Mouse (Mus musculus) ES-E14 (cell line): ENCODE data around the gene Kmt2a. TPM values are rescaled to one million over a fixed set of nuclear protein-coding genes. Genes with fewer than 3 reads are reported as not detected.

Source experiments
- DNase-seq: peaks from one replicate; pipeline ENCODE4 v3.0.0-alpha.2; 2013; ENCODE audit warnings: low read depth, low spot score
- H3K27ac ChIP-seq: 2 replicates; pipeline ENCODE4 v1.5.1; 2012; ENCODE audit warnings: low read depth, mild to moderate bottlenecking, low read length, moderate library complexity, mixed read lengths; ENCODE audit not compliant: poor library complexity, insufficient read depth, severe bottlenecking
- H3K36me3 ChIP-seq: 2 replicates; pipeline ENCODE4 v1.6.1; 2012; ENCODE audit warnings: mild to moderate bottlenecking, low read length, moderate library complexity, mixed read lengths; ENCODE audit not compliant: control insufficient read depth, poor library complexity, insufficient read depth, severe bottlenecking
- H3K4me1 ChIP-seq, 2 experiments: fragments of 150-350 bp in 1 of 2; sonication (generic) in 1 of 2; 2 replicates each; pipeline ENCODE4 v1.6.1; 2012; ENCODE audit warnings: low read length in 2 of 2, mild to moderate bottlenecking in 1 of 2, mixed read lengths in 1 of 2; ENCODE audit not compliant: control insufficient read depth in 2 of 2, insufficient read depth in 2 of 2, poor library complexity in 1 of 2
- H3K4me3 ChIP-seq, 2 experiments: fragments of 150-350 bp in 1 of 2; sonication (generic) in 1 of 2; 2 replicates each; pipeline ENCODE4 v1.5.1; 2012; ENCODE audit warnings: low read length in 2 of 2, low read depth in 1 of 2, mild to moderate bottlenecking in 1 of 2, mixed read lengths in 1 of 2; ENCODE audit not compliant: insufficient read depth in 1 of 2, poor library complexity in 1 of 2, severe bottlenecking in 1 of 2
- H3K9ac ChIP-seq: 2 replicates; pipeline ENCODE4 v1.6.1; 2012; ENCODE audit warnings: low read depth, mild to moderate bottlenecking, low read length, mixed read lengths; ENCODE audit not compliant: poor library complexity, insufficient read depth, severe bottlenecking
- H3K9me3 ChIP-seq: fragments of 150-350 bp; sonication (generic); 2 replicates; pipeline ENCODE4 v1.6.1; 2012; ENCODE audit warnings: low read depth, mild to moderate bottlenecking, low read length; ENCODE audit not compliant: control insufficient read depth, insufficient read depth
- CHD2 ChIP-seq: IDR thresholded peaks from 2 replicates; pipeline ENCODE4 v1.6.1; 2014; ENCODE audit warnings: mild to moderate bottlenecking, low read depth, low read length, inconsistent platforms
- HCFC1 ChIP-seq: IDR thresholded peaks from 2 replicates; pipeline ENCODE4 v1.6.1; 2012; ENCODE audit warnings: low read length, inconsistent platforms, borderline replicate concordance; ENCODE audit not compliant: insufficient read depth
- MAFK ChIP-seq: IDR thresholded peaks from 2 replicates; pipeline ENCODE4 v1.6.1; 2014; ENCODE audit warnings: mild to moderate bottlenecking, low read depth, low read length, inconsistent platforms; ENCODE audit not compliant: insufficient read depth
- ZC3H11A ChIP-seq: IDR thresholded peaks from 2 replicates; pipeline ENCODE4 v1.6.1; 2012; ENCODE audit warnings: low read depth, mild to moderate bottlenecking, inconsistent platforms, low read length, borderline replicate concordance
- ZNF384 ChIP-seq: IDR thresholded peaks from 2 replicates; pipeline ENCODE4 v1.6.1; 2012; ENCODE audit warnings: low read depth, low read length, inconsistent platforms
- in situ Hi-C, 2 experiments: fragments of 600-800 bp; cut with MboI; formaldehyde crosslinking; loops; one replicate each; pipeline ENCODE4 v1.15.1; 2025; ENCODE audit warnings: low sequenced_read_pairs in 2 of 2, inconsistent platforms in 1 of 2; ENCODE audit not compliant: unreplicated experiment in 2 of 2
- total RNA-seq: library from RNA; depleted of rRNA; stranded (reverse); fragments of 300-350 nt; gene quantifications from 2 replicates; pipeline ENCODE4 v1.2.3, GENCODE M21; 2012

The Kmt2a gene
- total RNA-seq, 1 experiment, result 23.6 TPM

DNA sequence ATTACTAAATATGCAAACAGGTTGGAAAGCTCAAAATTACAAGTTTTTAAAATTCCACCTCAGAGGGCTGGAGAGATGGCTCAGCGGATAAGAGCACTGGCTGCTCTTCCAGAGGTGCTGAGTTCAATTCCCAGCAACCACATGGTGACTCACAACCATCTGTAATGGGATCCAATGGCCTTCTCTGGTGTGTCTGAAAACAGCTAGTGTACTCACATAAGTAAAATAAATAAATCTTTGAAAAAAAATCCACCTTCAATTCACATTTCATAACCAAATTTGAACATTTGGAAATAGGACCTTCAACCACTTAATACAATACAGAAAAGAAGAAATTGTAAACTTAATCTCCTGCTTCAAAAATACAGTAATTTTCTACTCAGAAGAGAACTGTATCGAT is 38.5 kb upstream of the Kmt2a start:
- Histone ChIP-seq H3K27ac (no peak overlapping the region), H3K9me3 (no peaks in the 10 kb centered on the region), H3K4me1 (no peaks in the 10 kb centered on the region), H3K36me3 (no peaks in the 10 kb centered on the region; the same call in 1 of the 2 replicates), H3K9ac (peak overlapping the region; percentile 87; the same call in 1 of the 2 replicates), H3K4me3 (peak overlapping the region; percentile 83)
- in situ Hi-C loops, result no loop called here
- DNase-seq, result no peak
- TF ChIP-seq ZC3H11A (no peak), ZNF384 (no peak), MAFK (no peak), HCFC1 (no peak), CHD2 (no peak)

DNA sequence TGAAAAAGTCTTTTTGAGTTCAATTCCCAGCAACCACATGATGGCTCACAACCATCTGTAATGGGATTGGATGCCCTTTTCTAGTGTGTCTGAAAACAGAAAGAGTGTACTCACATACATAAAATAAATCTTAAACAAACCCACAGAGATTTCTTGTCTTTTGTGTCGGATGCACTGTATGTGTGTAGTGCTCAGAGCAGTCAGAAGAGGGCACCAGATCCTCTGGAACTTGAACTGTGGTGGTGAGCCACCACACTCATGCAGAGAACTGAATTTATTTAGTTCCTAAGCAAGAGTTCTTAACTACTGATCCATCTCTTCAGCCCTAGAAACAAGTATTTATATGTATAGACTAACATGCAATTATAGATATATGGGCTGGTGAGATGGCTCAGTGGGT is 35.1 kb upstream of the Kmt2a start:
- H3K4me3 ChIP-seq, result no peak overlapping the region
- peaks cover 3% of the 10 kb centered on the region; the same call in 1 of the 2 replicates for H3K36me3 ChIP-seq
- DNase-seq, result peak; percentile 28
- H3K4me1 ChIP-seq, result no peaks in the 10 kb centered on the region
- in situ Hi-C loops, result no loop called here
- no peak overlapping the region for H3K27ac ChIP-seq
- no peaks in the 10 kb centered on the region for H3K9me3 ChIP-seq
- no peak for TF ChIP-seq ZNF384
- TF ChIP-seq HCFC1, result no peak
- TF ChIP-seq CHD2, result no peak
- no peak for TF ChIP-seq ZC3H11A
- no peak for TF ChIP-seq MAFK
- no peak overlapping the region for H3K9ac ChIP-seq

DNA sequence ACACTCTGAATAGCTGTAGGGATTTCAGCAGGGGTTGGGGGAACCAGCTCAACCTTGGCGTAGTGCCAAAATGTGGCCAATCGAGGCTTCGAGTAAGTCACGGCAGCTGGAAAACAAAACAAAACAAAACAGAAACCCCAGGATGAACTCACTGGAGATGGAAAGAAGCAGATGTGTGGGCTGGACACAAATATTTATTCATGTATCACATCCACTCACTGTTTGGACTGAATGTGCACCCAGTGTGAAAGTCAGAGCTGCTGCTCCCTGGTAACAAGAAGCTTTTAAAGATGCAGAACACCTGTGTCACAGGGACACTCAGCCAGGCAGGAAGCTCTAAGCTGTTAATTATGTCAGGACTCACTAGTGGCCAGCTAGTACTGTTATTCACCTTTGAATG is 33.6 kb upstream of the Kmt2a start:
- in situ Hi-C loops, result no loop called here
- no peak overlapping the region for H3K9ac ChIP-seq
- no peak overlapping the region for H3K4me3 ChIP-seq
- H3K36me3 ChIP-seq, result peaks cover 3% of the 10 kb centered on the region; the same call in 1 of the 2 replicates
- H3K9me3 ChIP-seq, result no peaks in the 10 kb centered on the region
- H3K4me1 ChIP-seq, result no peaks in the 10 kb centered on the region
- TF ChIP-seq ZNF384 (no peak), MAFK (no peak), CHD2 (no peak), HCFC1 (no peak), ZC3H11A (no peak)
- H3K27ac ChIP-seq, result no peak overlapping the region
- no peak for DNase-seq

DNA sequence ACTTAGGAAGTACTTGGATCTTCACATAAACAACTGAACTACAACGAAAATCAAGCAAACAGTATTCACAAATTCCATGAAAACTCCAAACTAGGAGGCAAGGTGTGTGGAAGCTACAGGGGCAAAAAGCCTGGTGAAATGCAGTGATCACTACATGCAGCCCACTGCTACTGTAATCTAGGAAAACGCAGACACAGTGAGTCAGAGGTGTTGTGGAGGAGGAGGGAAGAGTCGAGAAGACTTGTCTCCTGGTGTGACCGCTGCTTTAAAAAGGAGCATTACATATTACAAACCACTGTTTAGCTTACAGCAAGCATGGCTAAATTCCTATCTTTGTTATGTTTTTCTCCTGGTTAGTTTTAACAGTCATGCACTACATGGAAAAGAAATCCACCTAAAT is 30.3 kb upstream of the Kmt2a start:
- in situ Hi-C loops, result no loop called here
- no peak overlapping the region for H3K27ac ChIP-seq
- no peaks in the 10 kb centered on the region for H3K9me3 ChIP-seq
- H3K4me1 ChIP-seq, result no peaks in the 10 kb centered on the region
- no peak overlapping the region for H3K9ac ChIP-seq
- DNase-seq, result no peak
- no peak overlapping the region for H3K4me3 ChIP-seq
- peaks cover 3% of the 10 kb centered on the region; the same call in 1 of the 2 replicates for H3K36me3 ChIP-seq
- TF ChIP-seq CHD2 (no peak), ZC3H11A (no peak), HCFC1 (no peak), MAFK (no peak), ZNF384 (no peak)

DNA sequence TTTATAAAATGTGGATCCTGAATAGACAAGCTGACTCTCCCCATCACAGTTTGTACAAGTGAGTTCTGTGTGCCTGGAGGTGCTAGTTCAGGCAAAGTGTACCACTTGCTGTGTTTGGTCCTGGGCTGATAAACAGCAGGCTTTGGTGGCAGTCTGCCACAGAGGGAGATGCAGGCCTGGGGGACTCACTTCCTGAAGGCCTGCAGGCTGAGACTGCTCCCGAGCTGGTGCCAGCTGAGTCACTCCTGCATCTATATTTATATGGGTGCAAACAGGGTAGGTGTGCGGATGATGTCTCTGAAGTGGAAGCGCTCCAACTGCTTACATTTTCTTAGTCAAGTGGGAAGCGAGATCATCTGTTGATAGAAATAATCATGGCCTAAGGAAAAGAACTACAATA is 24.5 kb upstream of the Kmt2a start:
- TF ChIP-seq ZC3H11A (no peak), CHD2 (no peak), ZNF384 (no peak), HCFC1 (no peak), MAFK (no peak)
- Histone ChIP-seq H3K27ac (no peak overlapping the region), H3K9ac (no peak overlapping the region), H3K36me3 (no peaks in the 10 kb centered on the region), H3K4me3 (no peak overlapping the region), H3K9me3 (no peaks in the 10 kb centered on the region), H3K4me1 (no peaks in the 10 kb centered on the region)
- DNase-seq, result no peak
- in situ Hi-C loops, result no loop called here
